Mouse (Mus musculus) kidney, embryonic 15.5 days (tissue): Measurements from ENCODE around the gene Gga1. TPM values are rescaled to one million over a fixed set of nuclear protein-coding genes. Genes with fewer than 3 reads are reported as not detected.
A peak's percentile ranks its signal among the peaks of the same experiment; 100 is the strongest.
"Not testable (repeated sequence)": the region's sequence is repeated elsewhere in the genome, so short reads cannot be mapped to it uniquely, and the experiment has no call there.

Experiments
- ATAC-seq: fragments of 200-750 bp; cut with Nextera tagmentation; replicated peaks from 2 replicates; pipeline ENCODE4 v1.8.0; 2017; ENCODE audit warnings: moderate TSS enrichment; ENCODE audit not compliant: low FRiP score
- H3K27ac ChIP-seq: fragments of 300-500 bp; sonication (generic); 2 replicates; pipeline ENCODE4 v1.5.1; 2015; ENCODE audit warnings: mild to moderate bottlenecking, inconsistent platforms
- H3K27me3 ChIP-seq: fragments of 300-500 bp; sonication (generic); 2 replicates; pipeline ENCODE4 v1.6.1; 2015; ENCODE audit warnings: inconsistent platforms
- H3K36me3 ChIP-seq: fragments of 300-500 bp; sonication (generic); 2 replicates; pipeline ENCODE4 v1.6.1; 2015; ENCODE audit warnings: inconsistent platforms
- H3K4me1 ChIP-seq: fragments of 300-500 bp; sonication (generic); 2 replicates; pipeline ENCODE4 v1.6.1; 2015; ENCODE audit warnings: inconsistent platforms
- H3K4me2 ChIP-seq: fragments of 300-500 bp; sonication (generic); 2 replicates; pipeline ENCODE4 v1.6.1; 2015; ENCODE audit warnings: moderate library complexity, mild to moderate bottlenecking, inconsistent platforms
- H3K4me3 ChIP-seq: fragments of 300-500 bp; sonication (generic); replicated peaks from 2 replicates; pipeline ENCODE4 v1.5.1; 2015; ENCODE audit warnings: mild to moderate bottlenecking, inconsistent platforms
- H3K9ac ChIP-seq: fragments of 300-500 bp; sonication (generic); 2 replicates; pipeline ENCODE4 v1.6.1; 2015; ENCODE audit warnings: mild to moderate bottlenecking, inconsistent platforms
- H3K9me3 ChIP-seq: fragments of 300-500 bp; sonication (generic); replicated peaks from 2 replicates; pipeline ENCODE4 v1.6.1; 2016; ENCODE audit warnings: inconsistent platforms
- WGBS: fragments of 180-500 bp; shearing (Covaris S2); methylation state at CpG from one replicate; pipeline ENCODE4 v1.1.7; 2015; ENCODE audit warnings: mixed read lengths; 5-methylcytosine and 5-hydroxymethylcytosine counted together
- polyA plus RNA-seq: library from polyadenylated mRNA; unstranded; fragments of >200 nt; fragmentation: Nextera tagmentation; extraction: Ambion mirVana; gene quantifications from 2 replicates; pipeline ENCODE4 v1.2.1, GENCODE M21; 2015

The Gga1 gene
- polyA plus RNA-seq, 1 experiment from 2014 or later: 55.5 TPM

DNA sequence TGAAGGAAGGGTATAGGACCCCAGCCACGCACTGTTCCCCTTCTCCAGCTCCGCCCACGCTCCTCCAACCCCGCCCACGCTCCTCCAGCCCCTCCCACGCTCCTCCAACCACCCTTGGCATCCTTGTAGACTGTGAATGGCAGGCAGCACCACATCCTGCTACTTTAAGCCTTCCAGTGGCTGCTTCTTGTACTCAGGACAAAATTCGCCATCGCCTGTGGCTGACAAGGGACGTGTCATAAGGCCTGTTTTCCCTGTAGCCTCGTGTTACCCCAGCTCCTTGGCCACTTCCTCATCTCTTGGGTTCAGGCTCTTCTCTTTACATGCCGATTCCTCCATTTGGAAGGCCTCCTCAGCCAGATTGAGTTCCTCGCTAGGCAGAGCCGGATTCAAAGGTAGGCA, 13.1 kb upstream of the Gga1 start:
- Histone ChIP-seq H3K27me3 (no peaks in the 10 kb centered on the region), H3K9me3 (no peaks in the 10 kb centered on the region), H3K36me3 (no peaks in the 10 kb centered on the region), H3K4me1 (peaks cover 33% of the 10 kb centered on the region), H3K27ac (peak overlapping the region; percentile 66), H3K4me3 (0 out of 2 replicates have a peak overlapping the region, but pooled peaks have one; percentile 1), H3K4me2 (peak overlapping the region; percentile 28), H3K9ac (no peak overlapping the region)
- ATAC-seq: peak; percentile 57
- WGBS: 47% methylated on average over 13 of the region's 13 CpGs

DNA sequence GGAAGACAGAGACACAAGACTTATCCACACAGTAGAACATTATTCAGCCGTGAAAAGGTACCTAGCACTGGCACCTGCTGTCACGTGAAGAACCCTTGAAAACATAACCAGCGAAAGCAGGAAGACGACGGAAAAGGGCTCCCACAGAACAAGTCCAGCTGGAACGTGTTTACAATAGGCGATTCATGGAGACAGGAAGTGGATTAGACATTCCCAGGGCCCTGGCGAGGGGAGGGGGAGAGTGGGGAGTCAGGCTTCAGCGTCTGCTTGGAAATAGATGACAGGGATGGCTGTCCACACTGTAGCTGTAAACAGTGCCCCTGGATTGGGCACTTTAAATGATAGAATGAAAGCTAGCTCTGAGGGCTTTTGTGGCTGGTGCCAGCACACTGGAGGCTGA, 8.6 kb upstream of the Gga1 start:
- no peaks in the 10 kb centered on the region for H3K9me3 ChIP-seq
- H3K9ac ChIP-seq: no peak overlapping the region
- H3K36me3 ChIP-seq: no peaks in the 10 kb centered on the region
- peak overlapping the region; percentile 90 for H3K27ac ChIP-seq
- peak overlapping the region; percentile 26; the same call in 1 of the 2 replicates for H3K4me2 ChIP-seq
- peak; percentile 65 for ATAC-seq
- H3K4me1 ChIP-seq: peaks cover 33% of the 10 kb centered on the region
- no peak overlapping the region for H3K4me3 ChIP-seq
- 8% methylated on average over 9 of the region's 9 CpGs for WGBS
- no peaks in the 10 kb centered on the region for H3K27me3 ChIP-seq

DNA sequence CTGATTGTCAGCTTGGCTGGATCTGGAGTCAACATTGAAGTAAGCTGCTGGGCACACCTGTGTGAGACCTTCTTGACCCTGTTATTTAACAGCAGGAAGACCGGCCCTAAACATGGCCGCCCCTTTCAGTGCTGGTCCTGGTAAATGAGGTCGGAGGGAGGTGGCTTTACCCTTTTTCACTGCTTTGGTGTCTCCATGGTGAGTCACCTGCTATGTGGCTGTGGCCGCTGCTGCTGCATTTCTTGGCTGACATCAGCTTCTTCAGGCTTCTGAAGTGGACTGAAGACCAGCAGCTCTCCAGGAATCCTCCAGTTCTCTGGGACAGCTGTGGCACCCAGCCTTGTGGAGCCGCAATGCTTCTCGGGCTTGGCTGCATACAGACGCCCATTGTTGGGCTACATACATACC, 8.2 kb upstream of the Gga1 start:
- H3K9me3 ChIP-seq: no peaks in the 10 kb centered on the region
- no peak overlapping the region for H3K9ac ChIP-seq
- H3K4me3 ChIP-seq: no peak overlapping the region
- no peaks in the 10 kb centered on the region for H3K27me3 ChIP-seq
- peak overlapping the region; percentile 26; the same call in 1 of the 2 replicates for H3K4me2 ChIP-seq
- peak; percentile 16 for ATAC-seq
- peaks cover 28% of the 10 kb centered on the region for H3K4me1 ChIP-seq
- WGBS: 71% methylated on average over 7 of the region's 7 CpGs
- peak overlapping the region; percentile 90 for H3K27ac ChIP-seq
- no peaks in the 10 kb centered on the region for H3K36me3 ChIP-seq

GRCm38 (mm10) chr15:78869775-78870174, 7.2 kb upstream of the Gga1 start:
- 30% methylated on average over 6 of the region's 6 CpGs for WGBS
- H3K4me1 ChIP-seq: peaks cover 22% of the 10 kb centered on the region
- 0 out of 2 replicates have a peak overlapping the region, but pooled peaks have one; percentile 27 for H3K27ac ChIP-seq

DNA sequence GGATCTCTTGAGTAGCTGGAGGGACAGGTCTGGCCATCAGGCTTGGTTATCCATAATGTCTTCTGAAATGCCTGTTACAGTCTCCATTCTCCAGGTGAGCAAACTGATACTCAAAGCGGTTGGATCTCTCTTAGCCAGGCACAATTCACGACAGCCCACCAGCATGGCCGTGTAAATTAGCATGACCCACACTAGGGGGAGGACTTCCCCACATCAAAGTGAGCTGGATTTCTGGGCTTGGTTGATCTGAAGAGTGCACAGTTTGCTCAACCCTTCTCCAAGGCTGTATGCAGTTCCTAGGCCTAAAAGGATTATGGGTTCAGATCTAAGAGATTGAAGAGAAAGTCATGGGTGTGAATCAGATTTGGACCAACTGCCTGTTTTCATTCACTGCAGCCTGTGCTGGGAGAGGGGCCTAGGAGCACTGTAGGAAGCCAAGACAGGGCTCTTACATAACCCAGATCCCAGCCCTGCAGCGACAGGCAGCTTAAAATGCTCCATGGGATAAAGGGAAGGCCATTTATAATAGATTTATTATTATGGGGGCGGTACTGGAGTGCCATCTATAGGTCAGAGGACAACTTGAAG, 4.9 kb upstream of the Gga1 start:
- Histone ChIP-seq H3K36me3 (no peaks in the 10 kb centered on the region), H3K9me3 (no peaks in the 10 kb centered on the region), H3K9ac (no peak overlapping the region), H3K27ac (0 out of 2 replicates have a peak overlapping the region, but pooled peaks have one; percentile 9), H3K27me3 (no peaks in the 10 kb centered on the region), H3K4me3 (no peak overlapping the region), H3K4me1 (peaks cover 40% of the 10 kb centered on the region), H3K4me2 (no peak overlapping the region)
- no peak for ATAC-seq
- WGBS: 38% methylated on average over 5 of the region's 5 CpGs

More at GRCm38 (mm10) chr15:78869775-78870174, 7.2 kb upstream of the Gga1 start:
- Histone ChIP-seq H3K4me3 (no peak overlapping the region), H3K36me3 (no peaks in the 10 kb centered on the region), H3K9ac (no peak overlapping the region), H3K4me2 (no peak overlapping the region), H3K9me3 (no peaks in the 10 kb centered on the region), H3K27me3 (no peaks in the 10 kb centered on the region)
- ATAC-seq: no peak

- H3K27ac ChIP-seq: 0 out of 2 replicates have a peak overlapping the region, but pooled peaks have one; percentile 0
- no peak for ATAC-seq
- H3K9ac ChIP-seq: no peak overlapping the region
- WGBS: 67% methylated on average over 13 of the region's 13 CpGs
- H3K4me2 ChIP-seq: no peak overlapping the region
- no peaks in the 10 kb centered on the region for H3K9me3 ChIP-seq
- H3K36me3 ChIP-seq: no peaks in the 10 kb centered on the region
- H3K27me3 ChIP-seq: no peaks in the 10 kb centered on the region
- peaks cover 34% of the 10 kb centered on the region for H3K4me1 ChIP-seq
- H3K4me3 ChIP-seq: no peak overlapping the region
These were observed 3.1 kb upstream of the Gga1 start for GRCm38 (mm10) chr15:78873803-78874435.

- H3K27ac ChIP-seq: peak overlapping the region; percentile 100
- H3K9ac ChIP-seq: no peak overlapping the region
- peaks cover 3% of the 10 kb centered on the region for H3K36me3 ChIP-seq
- H3K27me3 ChIP-seq: no peaks in the 10 kb centered on the region
- no peak overlapping the region for H3K4me3 ChIP-seq
- peaks cover 38% of the 10 kb centered on the region for H3K4me1 ChIP-seq
- no peak overlapping the region for H3K4me2 ChIP-seq
- 76% methylated on average over 8 of the region's 8 CpGs for WGBS
- no peaks in the 10 kb centered on the region for H3K9me3 ChIP-seq
- no peak for ATAC-seq
These were observed 2.0 kb upstream of the Gga1 start for GRCm38 (mm10) chr15:78874989-78875388.

DNA sequence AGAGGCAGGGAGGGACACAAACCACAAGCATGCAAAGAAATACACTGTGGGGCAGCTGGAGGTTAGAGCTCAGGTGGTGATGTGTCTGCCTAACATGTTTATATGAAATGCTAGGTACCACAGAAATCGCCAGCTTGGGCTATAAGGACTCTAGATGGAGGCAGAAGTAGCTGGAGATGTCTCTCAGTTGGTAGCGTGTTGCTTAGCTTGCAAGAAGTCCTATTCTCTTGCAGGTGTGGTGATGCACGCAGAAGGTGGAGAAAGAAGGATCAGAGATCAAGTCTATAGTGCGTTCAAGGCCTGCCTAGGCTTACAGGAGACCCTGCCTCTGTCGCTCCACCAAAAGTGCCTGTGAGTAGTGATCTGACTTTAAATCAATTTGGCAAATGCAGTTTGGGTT, 1.5 kb upstream of the Gga1 start:
- WGBS: 79% methylated on average over 5 of the region's 5 CpGs
- no peaks in the 10 kb centered on the region for H3K9me3 ChIP-seq
- peaks cover 9% of the 10 kb centered on the region for H3K36me3 ChIP-seq
- H3K4me2 ChIP-seq: peak overlapping the region; percentile 84
- peaks cover 38% of the 10 kb centered on the region for H3K4me1 ChIP-seq
- 0 out of 2 replicates have a peak overlapping the region, but pooled peaks have one; percentile 76 for H3K9ac ChIP-seq
- ATAC-seq: no peak
- H3K27ac ChIP-seq: peak overlapping the region; percentile 100
- peak overlapping the region; percentile 80; the same call in 1 of the 2 replicates for H3K4me3 ChIP-seq
- no peaks in the 10 kb centered on the region for H3K27me3 ChIP-seq

- Histone ChIP-seq H3K27ac (peak overlapping the region; percentile 100), H3K27me3 (no peaks in the 10 kb centered on the region), H3K9ac (peak overlapping the region; percentile 76), H3K4me3 (peak overlapping the region; percentile 80), H3K4me2 (peak overlapping the region; percentile 84), H3K4me1 (peaks cover 38% of the 10 kb centered on the region), H3K9me3 (no peaks in the 10 kb centered on the region), H3K36me3 (peaks cover 16% of the 10 kb centered on the region)
- peak; percentile 30 for ATAC-seq
- 5% methylated on average over 17 of the region's 17 CpGs for WGBS
These were observed 713 bp upstream of the Gga1 start for GRCm38 (mm10) chr15:78876258-78876696.

DNA sequence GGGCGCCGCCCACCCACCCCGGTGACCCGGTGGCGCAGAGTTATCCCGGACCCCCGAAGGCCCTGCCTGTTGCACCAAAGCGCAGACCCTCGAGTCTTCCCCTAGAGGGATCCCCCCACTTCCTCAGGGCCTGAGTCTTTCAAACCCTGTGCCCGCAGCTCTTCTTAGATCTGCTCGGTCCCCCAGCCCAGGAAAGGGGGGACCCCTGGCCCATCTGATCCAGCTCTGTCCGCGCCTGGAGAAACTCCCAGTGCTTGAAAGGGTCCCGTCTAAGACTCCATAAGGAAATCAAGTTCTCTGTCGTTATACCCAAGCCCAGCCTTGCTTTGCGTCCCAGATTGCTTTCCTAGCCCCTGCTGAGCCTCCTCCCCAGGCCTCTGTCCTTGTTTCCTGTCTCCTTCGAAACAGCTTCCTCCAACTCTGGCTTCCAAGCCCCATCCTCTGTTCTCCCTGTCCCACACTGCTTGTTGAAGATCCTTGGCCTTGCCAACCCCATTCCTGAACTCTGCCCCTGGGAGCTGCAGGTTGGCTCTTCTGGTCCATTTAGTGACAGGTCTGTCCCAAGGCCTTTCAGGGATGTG, 910 bp downstream of the Gga1 start:
- 1% methylated on average over 17 of the region's 17 CpGs for WGBS
- H3K27ac ChIP-seq: peak overlapping the region; percentile 100
- H3K4me3 ChIP-seq: peak overlapping the region; percentile 80
- peak overlapping the region; percentile 84 for H3K4me2 ChIP-seq
- peak overlapping the region; percentile 76 for H3K9ac ChIP-seq
- ATAC-seq: no peak
- peaks cover 38% of the 10 kb centered on the region for H3K4me1 ChIP-seq
- no peaks in the 10 kb centered on the region for H3K9me3 ChIP-seq
- no peaks in the 10 kb centered on the region for H3K27me3 ChIP-seq
- H3K36me3 ChIP-seq: peaks cover 32% of the 10 kb centered on the region

GRCm38 (mm10) chr15:78878792-78879516, 2.0 kb downstream of the Gga1 start:
- H3K27me3 ChIP-seq, H3K9me3 ChIP-seq, H3K4me3 ChIP-seq, ATAC-seq: not testable (repeated sequence)
- Histone ChIP-seq H3K4me2 (peak overlapping the region; percentile 84), H3K4me1 (peaks cover 38% of the 10 kb centered on the region), H3K27ac (peak overlapping the region; percentile 51), H3K9ac (0 out of 2 replicates have a peak overlapping the region, but pooled peaks have one; percentile 14), H3K36me3 (peaks cover 43% of the 10 kb centered on the region)
- WGBS: 27% methylated on average over 7 of the region's 7 CpGs
